Mouse (Mus musculus): Measurements from ENCODE around the gene Rabep2. TPM values are rescaled to one million over a fixed set of nuclear protein-coding genes. Genes with fewer than 3 reads are reported as not detected.
"Not testable (repeated sequence)": the region's sequence is repeated elsewhere in the genome, so short reads cannot be mapped to it uniquely, and the experiment has no call there.

Rabep2 gene
- 10 to 100 TPM; 10.8 to 13.1 TPM for total RNA-seq (2021)
- long read RNA-seq, partial matches to known transcripts, result 0 of 8 reads
- long read RNA-seq, other reads (novel, unspliced or antisense), result 7 of 8 reads

DNA sequence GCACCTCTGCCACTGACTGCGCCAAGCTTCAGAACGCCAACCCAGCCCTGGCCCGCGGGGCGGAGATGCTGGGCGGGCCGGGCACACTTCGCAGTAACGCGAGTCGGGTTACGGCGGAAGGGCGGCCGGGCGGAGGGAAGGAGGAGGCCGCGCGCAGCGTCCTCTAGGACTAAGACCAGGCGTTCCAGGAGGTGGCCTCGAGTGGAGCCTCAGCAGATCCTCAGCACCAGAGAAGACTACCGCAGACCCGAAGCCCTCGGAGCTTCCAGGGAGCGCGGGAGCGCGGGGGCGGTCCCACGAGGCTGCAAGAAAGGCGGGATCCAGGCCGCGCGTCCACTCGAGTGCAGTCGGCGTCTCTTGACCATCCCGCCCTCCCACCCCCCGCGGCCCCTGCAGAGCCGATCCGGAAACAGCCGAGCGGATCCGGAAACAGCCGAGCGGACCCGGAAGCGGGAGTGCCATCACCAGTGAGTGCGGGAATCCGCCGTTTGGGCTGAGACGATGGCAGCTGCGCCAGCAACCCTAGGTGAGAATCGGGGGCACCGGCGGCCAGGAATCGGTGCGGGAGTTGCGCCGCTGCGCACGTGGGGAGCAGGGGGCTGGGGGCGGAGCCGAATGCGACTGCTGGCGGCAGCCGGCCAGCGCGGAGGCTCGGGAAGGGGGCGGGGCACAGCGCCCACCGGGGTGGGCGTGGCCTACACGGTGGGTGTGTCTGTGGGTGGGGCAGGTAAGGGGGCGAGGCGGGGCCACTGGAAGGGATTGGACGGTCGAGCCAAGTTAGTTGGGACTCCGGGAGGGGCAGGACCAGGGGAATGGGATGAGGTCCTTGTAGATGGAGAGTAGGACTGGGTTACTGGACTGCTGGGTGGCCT, at the start of gene Rabep2:
Gene Rabep2 (plus strand): TSS at position 129 of the 872 bp plus-strand sequence.
- DNase-seq (ENCODE audit: low spot score in 2 of 2), result peak; percentile 98 to 99

DNA sequence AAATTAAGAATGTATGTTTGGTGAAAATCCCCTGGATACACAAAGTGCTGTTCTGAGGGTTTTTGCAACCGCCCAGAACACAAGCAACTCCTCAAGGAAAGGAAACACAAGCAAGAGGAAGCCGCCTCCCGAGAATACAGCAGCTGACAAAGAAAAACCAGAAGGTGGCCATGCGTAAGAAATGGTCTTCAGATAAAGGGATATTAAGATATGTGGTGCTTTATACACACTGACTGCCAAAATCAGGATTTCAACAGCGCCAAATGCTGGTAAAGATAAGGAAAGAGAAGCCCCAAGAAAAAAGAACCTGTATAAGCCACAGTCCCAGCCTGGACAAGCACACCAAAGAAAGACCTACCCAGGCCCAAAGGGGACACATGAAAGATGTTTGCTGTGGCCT, 45.0 kb upstream of the Rabep2 start:
- no peak for DNase-seq (ENCODE audit: low spot score in 2 of 2)

DNA sequence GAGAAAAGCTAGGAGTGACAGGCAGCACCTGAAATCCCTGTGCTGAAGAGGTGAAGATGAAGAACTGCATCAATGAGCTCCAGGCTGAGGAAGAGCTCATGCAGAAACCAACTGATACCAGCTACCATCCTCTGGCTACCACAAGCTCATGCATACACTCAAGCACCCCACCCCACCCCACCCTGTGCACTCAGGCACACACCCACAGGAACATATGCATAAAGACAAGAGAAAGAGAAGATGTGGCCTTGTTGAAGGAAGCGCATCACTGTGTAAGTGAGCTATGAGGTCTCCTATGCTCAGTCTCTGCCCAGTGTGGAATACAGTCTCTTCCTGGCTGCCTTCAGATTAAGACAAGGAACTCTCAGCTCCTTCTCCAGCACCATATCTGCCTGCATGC, 40.4 kb upstream of the Rabep2 start:
- no peak for DNase-seq (ENCODE audit: low spot score in 2 of 2)

DNA sequence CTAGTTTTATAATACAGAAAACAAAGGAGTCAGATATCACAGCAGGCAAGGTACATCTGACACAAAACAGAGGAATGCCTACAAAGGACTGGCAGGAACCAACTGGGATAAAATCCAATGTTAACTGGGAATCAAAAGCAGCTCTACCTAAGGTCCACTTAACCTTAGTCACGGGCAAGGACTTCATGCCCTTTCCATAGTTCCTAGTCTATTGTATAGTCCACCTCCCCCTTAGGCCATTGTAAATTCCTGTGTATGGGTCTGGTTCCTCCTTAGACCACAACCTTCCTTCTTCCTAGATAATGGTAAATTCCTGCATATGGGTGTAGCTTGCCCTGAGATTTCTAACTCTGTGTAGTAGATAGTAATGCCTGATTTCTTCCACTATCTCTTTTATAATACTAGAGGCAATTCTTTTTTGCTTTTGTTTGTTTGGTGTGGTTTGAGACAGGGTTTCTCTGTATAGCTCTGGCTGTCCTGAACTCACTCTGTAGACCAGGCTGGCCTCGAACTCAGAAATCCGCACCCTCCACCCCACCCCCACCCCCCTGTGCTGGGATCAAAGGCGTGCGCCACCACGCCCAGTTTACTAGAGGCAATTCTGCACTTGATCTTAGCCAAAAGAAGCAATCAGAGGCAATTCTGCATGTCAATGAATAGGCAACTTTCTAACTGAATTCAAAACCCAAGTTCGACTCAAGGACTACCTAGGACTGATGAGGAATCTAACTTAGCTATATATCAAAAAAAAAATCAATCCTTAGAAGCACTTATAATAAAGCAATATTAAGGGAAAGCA, 36.3 kb upstream of the Rabep2 start:
- not testable (repeated sequence) for DNase-seq (ENCODE audit: low spot score in 2 of 2)

DNA sequence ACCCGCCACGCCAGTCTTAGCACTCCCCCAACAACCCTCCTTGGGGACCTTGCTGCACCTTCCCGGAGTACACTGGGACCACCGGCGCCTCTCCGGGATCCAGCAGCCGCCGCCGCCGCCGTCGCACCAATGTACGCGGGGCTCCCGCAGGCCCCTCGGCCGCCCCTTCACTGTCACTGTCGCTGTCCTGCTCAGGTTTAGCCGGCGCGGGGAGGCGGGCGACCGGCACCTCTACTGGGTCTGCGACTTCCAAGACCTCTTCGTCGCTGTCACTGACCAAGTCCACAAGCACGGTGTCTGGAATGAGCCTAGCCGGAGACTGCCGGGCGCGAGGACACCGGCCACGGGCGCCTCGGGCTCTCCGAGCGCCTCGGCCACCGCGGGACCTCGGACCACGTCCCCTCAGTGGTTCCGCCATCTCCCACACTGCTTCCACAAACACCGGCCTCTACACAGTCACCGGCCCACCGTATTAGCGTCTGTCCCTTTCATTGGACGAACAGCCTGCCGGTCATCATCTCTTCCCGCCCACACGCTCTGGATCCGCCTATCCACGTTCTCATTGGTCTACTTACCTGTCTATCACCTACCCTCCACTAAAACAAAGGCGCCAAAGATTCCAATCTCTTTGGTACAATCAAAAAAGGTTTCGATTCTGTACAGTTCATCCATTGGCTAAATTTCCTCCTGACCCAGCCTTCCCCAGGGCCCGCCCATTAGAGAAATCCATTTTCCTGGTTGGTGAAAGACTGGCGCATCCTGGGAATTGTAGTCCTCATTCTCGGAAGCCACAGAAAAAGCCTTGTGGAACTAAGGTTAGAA, 32.0 kb upstream of the Rabep2 start, which contains the start of gene Nfatc2ip:
Gene Nfatc2ip (minus strand): TSS at position 440 of the 822 bp plus-strand sequence.
- peak; percentile 97 to 98 for DNase-seq (ENCODE audit: low spot score in 2 of 2)

DNA sequence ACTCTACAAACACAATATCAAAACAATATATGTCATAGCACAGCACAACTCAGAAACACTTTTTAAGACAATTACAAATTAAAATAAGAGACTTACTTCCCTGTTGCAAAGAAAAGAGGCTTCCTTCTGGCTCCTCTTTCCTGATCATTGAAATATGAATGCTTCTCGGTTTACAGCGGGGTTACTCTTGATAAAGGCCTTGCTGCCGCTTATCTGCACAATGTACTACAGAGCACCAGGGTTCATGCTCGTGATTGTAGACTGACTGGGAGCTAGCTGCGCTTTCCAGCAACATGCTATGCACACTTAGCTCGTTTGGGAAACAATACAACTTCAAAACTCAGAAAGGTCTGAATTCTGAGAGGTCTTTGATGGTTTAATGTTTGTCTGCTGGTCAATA, 31.3 kb upstream of the Rabep2 start:
- no peak for DNase-seq (ENCODE audit: low spot score in 2 of 2)

DNA sequence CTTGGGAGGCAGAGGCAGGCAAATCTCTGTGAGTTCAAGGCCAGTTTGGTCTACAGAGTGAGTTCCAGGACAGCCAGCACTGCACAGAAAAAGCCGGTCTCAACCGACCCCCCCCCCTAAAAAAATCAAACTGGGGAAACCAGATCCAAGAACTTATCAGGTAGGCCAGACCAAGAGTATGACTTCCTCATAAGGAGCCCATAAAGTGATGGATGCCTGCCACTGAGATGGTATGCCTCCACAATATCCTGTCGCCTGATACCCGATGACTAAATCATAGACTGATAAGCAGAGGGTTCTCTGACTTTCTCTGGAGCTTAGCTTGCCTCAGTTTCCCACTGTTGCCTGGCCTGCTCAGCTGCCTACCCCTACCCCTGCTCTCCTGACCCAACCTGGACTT, 30.7 kb upstream of the Rabep2 start:
- DNase-seq (ENCODE audit: low spot score in 2 of 2), result no peak

DNA sequence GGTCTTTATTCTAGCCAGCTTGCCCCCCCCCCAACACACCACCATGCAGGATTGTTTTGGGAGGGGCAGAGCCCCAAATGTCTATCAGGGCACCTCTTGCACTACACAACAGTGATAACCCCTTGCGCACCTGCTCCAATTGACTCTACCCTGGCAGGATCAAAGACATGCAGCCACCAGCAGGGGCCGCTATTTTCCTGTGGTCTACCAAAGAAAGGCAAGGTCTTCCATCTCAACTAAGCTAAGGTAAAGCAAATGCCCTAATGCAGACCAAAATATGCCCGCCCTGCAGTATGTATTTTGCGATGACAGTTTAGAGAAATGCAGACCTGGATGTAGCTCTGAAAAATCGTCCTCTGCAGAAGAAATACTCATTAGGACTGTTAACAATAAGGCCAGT, 29.0 kb upstream of the Rabep2 start:
- DNase-seq (ENCODE audit: low spot score in 2 of 2), result peak; percentile 83 to 85

DNA sequence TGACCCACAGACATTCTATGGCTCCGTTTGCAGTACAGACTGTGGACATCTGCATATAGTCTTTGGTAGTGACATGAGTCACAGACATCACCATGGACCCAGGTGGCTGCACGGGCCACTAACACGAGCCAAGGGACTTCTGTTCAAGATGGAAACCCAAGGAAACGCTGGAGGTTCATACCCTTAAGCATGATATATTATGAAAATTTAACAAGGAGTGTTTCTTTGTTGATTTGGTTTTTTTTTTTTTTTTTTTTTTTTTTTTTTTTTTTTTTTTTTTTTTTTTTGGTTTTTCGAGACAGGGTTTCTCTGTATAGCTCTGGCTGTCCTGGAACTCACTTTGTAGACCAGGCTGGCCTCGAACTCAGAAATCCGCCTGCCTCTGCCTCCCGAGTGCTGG, 26.0 kb upstream of the Rabep2 start:
- DNase-seq (ENCODE audit: low spot score in 2 of 2), result not testable (repeated sequence)

DNA sequence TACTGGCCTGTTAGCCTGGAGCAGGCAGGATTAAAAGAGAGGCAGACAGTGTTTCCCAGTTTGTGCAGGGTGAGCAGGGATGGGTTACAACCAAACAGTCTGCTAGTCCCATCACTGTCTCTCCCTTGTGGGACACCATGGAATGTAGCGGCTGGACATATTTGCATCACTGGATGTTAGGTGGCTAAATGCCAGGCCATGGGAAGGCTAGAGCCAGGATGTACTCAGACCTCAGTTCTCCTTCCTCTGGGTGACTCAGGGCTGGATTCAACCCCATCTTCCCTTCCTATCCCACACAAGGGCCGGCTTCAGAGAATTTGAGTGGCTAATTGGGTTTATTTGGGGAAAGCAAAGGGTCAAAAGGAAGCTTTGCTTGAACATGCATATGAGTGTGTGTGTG, 19.9 kb upstream of the Rabep2 start:
- DNase-seq (ENCODE audit: low spot score in 2 of 2), result no peak

DNA sequence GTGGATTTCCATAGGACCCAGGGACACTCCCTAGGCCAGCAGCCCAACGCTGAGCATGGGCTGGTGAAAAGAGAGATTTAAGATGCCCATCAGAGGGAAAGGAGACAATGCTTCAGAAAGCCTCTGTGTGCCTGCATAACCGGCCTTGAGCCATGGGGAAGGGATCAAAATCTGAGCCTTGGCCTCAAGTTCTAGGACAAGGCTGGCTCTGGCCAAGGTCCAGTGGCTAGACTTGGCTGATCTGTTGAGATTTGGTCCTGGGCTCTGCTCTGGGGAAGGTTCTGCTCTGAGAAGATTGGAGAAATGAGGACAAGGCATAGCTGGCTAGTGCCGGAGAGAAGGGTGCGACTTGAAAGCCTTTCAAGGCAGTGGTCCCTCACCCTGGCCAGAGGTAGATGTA, 17.5 kb upstream of the Rabep2 start:
- DNase-seq (ENCODE audit: low spot score in 2 of 2), result no peak

DNA sequence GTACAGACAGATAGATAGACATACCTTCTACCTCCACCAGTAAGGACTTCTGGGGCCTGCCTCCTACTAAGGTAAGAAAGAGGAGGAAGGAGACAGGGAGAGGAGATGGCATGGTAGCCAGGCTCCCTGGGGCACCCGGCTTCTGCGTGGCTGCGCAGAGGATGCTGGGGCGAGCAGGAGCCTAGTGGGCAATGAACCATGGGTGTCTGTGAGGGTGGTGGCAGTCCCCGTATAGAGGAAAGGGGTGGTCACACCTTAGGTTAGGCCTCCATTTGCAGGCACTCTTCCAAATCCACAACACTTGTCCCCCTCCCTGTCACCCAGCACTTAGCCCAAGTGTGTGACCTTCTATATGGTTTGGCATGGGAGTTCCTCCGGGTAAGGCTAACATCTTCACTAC, 13.8 kb upstream of the Rabep2 start, which contains the start of gene Cd19:
Gene Cd19 (minus strand): TSS at position 165 of the 400 bp plus-strand sequence.
- DNase-seq (ENCODE audit: low spot score in 2 of 2), result no peak

DNA sequence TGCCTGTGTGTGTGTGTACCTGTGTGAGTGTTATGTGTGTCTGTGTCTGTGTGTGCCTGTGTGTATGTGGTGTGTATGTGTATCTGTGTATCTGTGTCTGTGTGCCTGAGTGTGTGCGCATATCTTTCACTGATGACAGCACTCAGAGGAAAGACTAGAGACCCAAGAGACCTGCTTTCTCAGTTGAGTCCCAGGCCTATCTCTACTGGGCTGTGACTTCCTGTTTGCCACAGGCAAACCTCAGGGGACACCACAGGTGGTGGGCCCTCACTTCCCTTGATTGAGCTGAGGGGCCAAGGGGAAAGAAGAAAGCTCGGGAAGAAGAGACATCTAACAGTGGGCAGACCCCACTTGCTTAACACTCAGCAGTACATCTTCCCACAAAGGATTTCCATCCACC, 11.9 kb upstream of the Rabep2 start:
- DNase-seq (ENCODE audit: low spot score in 2 of 2), result no peak

DNA sequence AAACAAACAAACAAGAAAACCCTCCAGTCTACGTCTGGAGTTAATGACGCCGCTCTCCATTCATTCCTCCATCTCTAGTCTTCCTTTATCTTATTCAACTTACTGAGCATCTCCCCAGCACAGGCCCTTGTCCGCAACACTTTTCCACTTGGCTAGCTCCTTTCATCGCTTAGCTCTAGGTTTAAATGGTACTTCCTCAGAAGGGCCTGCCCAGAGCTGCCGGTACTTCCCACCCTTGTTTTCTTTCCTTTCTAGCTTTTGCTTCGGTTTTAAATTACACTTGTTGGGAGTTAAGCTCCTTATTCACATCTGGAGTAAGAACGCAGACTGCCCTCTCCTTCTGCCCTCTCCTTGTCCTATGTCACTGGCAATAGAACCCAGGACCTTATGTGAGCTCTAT, 11.5 kb upstream of the Rabep2 start:
- DNase-seq (ENCODE audit: low spot score in 2 of 2), result no peak

DNA sequence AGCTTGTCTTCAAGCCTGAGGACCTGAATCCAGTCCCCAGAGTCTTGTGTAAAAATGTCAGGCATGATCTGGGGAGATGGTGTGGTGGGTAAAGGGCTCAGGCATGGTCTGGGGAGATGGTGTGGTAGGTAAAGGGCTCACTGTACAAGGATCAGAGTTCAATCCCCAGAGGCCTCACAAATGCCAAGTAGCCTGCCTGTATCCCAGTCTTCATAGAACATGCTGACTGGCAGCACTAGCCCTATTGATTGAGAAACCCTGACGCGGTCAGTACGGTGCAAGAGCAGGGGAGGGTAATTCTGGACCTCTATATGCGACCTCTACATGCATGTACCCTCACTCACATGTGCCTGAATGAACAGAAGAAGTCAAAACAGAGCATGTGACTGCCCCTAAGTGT, 11.0 kb upstream of the Rabep2 start:
- no peak for DNase-seq (ENCODE audit: low spot score in 2 of 2)

DNA sequence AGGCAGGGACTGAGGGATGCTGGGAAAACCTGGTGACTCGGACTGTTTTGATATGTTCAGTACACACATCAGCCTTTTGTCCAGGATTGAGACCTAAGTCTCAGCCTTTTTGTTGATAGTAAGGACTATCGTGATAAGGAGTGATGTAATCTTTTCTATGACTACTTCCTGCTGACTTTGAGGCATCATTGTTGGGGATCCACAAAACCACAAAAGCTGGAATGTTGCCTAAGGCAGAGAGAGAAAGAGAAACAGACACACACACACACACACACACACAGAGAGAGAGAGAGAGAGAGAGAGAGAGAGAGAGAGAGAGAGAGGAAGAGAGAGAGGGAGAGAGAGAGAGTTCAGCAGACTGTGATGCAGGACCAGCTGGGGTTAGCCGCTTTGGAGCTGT, 10.1 kb upstream of the Rabep2 start:
- no peak for DNase-seq (ENCODE audit: low spot score in 2 of 2)

DNA sequence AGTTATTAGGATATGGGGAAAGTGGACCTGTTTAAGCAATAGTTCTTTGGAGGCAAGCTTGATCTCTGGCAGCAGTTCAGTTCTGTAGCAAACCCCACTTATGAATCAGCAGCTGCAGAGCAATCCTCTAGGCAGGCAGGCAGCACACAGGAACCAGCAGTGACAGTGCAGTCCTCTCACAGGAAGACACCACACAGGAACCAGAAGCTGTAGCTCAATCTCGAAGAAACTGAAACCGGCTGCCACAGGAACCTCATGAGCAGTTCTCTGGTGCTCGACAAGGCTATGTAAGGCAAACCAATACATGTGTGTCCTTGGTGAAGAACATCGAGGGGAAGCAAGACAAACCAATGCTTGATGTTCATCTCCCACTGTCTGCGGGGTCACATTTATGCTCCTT, 6.8 kb upstream of the Rabep2 start:
- DNase-seq (ENCODE audit: low spot score in 2 of 2), result no peak

DNA sequence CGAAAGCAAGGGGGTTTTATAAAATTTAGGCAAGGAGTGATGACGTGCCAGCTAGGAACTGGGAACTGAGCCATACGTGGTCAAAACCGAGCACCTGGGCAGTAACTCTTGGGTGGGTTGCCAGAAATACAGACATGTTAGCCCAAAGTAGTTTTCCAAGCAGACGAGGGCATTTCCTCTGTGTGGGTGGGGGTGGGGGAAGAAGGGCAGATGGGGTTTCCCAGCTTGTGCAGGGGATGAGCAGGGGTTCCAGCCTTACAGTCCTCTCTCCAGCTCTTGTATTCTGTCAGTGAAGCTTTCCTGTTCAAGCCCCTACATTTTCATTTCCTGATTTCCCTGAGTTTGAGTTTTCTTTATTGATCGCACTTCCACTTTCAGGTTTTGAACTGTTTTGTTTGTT, 4.4 kb upstream of the Rabep2 start:
- no peak for DNase-seq (ENCODE audit: low spot score in 2 of 2)

DNA sequence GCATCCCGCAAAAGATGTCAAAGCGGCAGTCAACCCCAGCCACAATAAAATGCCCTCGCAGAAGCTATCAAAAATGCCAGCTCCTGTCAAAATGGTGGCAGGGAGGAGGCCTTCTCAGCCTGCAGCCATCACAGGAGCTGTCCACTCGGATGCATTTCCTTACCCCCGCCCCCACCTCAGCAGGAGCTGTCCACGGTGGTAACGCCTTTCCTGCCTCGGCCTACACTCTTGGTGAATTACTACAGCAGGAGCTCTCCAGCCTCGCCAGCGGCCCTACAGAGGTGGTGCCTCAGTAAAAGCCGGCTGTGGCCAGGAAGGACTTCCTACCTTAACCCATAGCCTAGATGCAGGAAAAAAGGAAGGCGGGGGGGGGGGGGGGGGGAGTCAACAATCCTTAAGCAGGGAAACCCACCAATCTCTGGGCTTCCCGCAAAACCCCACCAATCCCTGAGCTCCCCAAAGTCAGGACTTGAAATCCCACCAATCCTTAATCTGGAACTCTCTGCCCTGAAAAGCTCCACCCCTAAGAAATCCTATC, 1.2 kb upstream of the Rabep2 start:
- no peak for DNase-seq (ENCODE audit: low spot score in 2 of 2)

DNA sequence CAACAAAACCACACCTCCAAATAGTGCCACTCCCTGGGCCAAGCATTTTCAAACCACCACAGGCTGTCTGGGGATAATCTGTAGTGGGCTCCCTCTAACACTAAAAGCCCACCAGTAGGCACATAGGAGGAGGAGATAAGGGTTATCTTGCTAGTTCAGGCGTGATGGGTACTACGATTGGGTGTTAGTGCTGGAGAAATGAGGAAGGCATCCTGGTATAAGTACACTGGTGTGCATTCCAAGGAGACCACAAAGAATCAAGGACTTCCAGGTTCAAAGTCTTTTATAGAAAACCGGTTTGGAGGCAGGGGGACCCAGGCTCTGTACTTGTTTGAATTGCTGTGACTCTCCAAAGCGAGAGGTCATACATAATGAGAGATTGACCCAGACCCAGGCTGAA, 405 bp upstream of the Rabep2 start:
- no peak for DNase-seq (ENCODE audit: low spot score in 2 of 2)

DNA sequence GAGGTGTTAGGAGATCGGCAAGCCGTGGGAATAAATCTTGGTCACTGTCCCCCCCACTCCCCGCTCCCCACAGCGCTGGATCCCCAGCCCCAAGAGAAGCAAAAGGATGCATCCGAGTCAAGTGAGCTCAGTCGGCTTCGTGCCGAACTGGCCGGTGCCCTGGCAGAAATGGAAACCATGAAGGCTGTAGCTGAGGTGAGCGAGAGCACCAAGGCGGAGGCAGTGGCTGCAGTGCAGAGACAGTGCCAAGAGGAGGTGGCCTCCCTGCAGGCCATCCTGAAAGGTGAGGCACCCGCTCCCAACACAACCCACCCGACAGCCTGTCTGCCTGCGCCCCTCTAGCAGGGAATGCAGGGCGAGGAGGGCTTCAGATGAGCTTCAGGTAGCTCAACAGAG, 942 bp downstream of the Rabep2 start:
- DNase-seq (ENCODE audit: low spot score in 2 of 2), result no peak
